Mouse (Mus musculus): ENCODE results near the gene Creb5.

DNA sequence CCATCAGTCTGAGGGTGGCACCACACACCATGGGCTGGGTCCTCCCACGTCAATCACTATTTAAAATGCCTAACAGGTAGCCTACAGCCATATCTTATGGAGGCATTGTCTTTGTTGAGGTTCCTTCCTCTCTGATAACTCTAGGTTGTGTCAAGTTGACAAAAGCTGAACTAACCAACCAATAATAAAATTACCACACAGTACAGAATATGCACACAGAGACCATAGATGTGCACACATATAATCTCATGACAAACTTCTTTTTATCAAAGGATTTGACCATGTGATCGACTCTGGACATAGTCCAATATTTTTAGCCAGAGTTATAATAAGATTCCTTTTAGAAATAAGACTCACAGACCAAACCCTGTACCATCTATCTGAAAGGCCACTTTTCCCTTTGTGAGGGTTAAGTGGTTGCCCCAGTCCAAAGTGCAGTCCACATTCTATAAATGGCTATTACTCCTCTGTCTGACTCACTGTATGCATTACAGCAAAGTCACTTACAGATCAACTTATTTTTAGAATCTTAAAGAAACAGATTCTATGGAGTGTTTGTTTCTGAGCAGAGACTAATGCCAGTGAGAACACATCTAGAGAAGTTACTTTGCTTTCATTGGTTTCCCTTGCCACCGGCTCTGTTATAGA lies 221.9 kb downstream of the Creb5 start:
- TF ChIP-seq CTCF (IDR thresholded peaks at IDR 0.05; ENCODE audit: borderline replicate concordance, insufficient read depth, low read depth, low read length) (no peak), POLR2A (IDR thresholded peaks at IDR 0.05; ENCODE audit: borderline replicate concordance, insufficient read depth, low read length) (no peak)

All from cerebellum, adult 2 months (tissue).